Mouse (Mus musculus) heart, adult 8-10 months (tissue): ENCODE measurements around the gene Tmem205. TPM values are rescaled to one million over a fixed set of nuclear protein-coding genes. Genes with fewer than 3 reads are reported as not detected.

ENCODE experiments used
- DNase-seq: peaks from one replicate; pipeline ENCODE4 v3.0.0; 2022; ENCODE audit warnings: low spot score
- total RNA-seq, 4 experiments: library from RNA; stranded (reverse); gene quantifications; 2 replicates each; pipeline ENCODE4 v1.2.4; 2022

Tmem205 gene
- total RNA-seq, 4 experiments from 2014 or later: 80.1 to 91.4 (median 86.9) TPM

DNA sequence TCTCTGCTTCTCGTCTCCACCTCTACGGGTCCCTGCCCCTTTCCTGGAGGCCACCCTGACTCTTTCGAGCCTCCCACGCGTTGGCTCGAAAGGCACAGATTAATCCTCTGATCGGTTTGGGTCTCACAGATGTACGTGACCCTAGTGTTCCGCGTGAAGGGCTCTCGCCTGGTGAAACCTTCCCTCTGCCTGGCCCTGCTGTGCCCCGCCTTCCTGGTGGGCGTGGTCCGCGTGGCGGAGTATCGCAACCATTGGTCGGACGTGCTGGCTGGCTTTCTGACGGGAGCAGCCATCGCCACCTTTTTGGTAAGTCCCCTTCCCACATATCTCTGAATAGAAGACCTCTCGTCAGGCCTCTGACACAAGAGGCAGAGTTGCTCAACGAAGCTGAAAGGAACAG is 16.9 kb upstream of the Tmem205 start:
- no peak for DNase-seq

- DNase-seq: no peak
Observed at GRCm38 (mm10) chr9:21943638-21944037, 16.3 kb upstream of the Tmem205 start.

DNA sequence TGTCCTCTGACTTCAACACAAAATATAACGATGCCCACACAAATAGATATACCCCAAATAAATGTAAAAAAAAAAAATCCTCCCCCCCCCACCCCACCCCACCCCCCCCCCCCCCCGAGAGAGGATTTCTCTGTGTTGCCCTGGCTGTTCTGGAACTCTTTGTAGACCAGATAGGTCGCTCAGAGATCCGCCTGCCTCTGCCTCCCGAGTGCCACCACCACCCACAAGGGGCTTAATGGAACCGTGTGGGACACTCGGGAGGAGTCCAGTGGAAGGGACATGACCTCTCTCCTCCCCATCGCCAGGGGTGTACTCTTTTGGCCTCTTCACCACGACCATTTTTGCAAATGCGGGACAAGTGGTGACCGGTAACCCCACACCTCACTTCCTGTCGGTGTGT is 15.7 kb upstream of the Tmem205 start:
- no peak for DNase-seq

- no peak for DNase-seq
Observed at GRCm38 (mm10) chr9:21938234-21938855, 11.0 kb upstream of the Tmem205 start.

DNA sequence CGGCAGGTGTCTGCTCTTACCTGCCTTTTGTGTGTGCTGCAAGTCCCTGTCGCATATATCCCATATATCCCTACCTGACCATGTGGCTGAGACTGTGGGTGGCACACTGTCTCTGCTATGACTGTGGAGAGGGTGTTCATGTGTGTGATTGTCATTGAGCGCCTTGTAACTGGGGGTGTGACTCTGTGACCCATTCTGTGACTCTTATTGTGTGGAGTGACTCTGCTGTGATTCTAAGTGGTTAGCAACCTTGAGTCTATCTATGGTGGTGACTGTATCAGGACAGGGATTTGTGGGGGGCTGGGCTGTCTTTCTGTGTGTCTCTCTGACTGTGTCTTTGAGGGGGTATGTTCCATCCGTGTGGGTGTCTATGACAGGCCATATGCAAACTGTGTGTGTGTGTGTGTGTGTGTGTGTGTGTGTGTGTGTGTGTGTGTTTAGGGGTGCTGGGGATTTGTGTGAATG is 10.4 kb upstream of the Tmem205 start:
- DNase-seq: no peak

DNA sequence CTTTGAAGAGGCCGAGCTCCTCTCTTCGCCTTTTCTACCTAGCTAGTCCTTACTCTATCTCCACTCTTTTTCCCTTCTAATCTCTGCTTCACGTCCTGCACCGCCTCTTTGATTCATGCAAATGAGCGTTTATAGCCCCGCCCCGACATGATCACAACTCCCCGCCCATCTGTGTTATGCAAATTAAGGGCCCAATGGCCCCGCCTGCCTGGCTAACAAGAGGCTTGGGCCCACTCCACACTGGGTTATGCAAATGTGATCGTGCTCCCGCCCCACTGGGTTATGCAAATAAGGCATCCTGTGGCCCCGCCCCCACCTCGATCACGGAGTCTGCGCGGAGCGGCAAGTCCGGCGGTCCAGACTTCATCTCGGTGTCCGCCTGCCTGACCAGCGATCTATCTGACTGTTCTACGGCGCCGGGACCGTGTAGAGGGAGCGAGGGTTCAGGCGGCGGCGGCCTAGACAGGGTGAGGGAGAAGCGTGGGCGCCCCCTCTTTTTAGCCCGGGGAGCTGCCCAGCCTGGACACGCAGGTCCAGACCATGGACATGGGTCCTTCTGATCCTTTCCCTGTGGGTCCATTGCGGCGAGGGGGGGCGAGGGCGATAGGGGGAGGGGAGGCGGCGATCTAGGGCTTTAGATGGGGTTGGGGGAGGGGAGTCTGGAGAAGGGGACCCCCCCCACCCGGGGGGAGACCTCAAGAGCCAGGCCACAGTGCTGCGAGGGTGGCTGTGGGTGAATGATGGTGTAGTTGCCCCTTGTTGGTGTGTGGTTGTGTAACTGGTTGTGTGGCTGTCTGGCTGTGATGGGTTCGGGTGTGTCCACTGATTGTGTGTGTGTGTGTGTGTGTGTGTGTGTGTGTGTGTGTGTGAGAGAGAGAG is 9.6 kb upstream of the Tmem205 start, which contains the start of gene Plppr2:
TSS of gene Plppr2 (plus strand) at position 342 of the 879 bp plus-strand sequence.
- peak; percentile 94 for DNase-seq

- DNase-seq: no peak
Observed at GRCm38 (mm10) chr9:21935466-21936131, 8.2 kb upstream of the Tmem205 start.

- DNase-seq: no peak
Observed at GRCm38 (mm10) chr9:21934021-21934420, 6.7 kb upstream of the Tmem205 start.

DNA sequence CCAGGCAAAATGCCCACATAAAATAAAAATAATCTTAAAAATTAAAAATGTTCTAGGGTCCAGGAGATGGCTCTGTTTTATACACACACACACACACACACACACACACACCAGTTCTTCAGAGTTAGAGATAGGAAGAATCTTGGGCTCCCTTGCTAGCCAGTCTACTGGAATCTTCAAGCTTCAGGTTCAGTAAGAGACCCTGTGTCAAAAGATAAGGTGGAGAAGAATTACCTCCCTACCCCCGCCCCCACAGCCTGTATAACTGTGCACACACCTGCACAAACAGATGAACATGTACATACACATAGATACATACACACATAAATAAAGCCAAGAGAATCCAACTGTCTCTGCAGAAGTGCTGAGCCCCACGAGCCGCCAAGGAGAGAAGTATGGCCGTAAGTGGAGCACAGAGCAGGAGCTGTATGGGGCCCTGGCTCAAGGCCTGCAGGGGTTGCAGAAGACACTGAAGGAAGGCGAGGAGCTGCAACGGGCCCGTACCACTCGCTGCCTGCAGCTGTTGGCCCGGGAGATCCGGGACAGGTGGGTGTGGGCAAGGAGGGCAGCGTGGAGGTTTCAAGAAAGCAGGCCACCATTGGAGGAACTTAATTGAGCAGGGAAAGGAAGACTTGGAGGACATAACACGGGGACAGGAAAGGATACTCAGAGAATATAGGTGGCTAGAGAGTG is 5.2 kb upstream of the Tmem205 start:
- DNase-seq: no peak

GRCm38 (mm10) chr9:21932006-21932405 is 4.7 kb upstream of the Tmem205 start:
- DNase-seq: no peak

DNA sequence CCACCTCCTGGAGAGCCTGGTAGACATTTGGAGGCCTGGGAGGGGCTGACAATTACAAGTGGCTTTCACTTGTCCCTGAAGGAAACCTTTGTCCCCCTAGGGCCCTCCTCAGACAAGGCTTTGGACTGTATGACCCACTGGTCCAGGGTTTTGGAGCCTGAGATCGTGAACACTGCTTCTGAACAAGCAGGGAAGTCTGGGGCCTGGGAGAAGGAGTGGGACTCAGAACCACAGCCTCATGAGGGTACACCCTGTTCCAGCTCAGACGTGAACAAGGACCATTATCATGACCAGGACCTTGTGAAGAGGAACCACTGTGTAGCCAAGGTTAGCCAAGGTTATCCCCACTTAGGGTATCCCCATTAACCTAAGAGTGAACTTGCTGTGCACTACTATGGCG is 1.9 kb upstream of the Tmem205 start:
- DNase-seq: no peak

GRCm38 (mm10) chr9:21926784-21927183 is 572 bp downstream of the Tmem205 start:
- DNase-seq: no peak

DNA sequence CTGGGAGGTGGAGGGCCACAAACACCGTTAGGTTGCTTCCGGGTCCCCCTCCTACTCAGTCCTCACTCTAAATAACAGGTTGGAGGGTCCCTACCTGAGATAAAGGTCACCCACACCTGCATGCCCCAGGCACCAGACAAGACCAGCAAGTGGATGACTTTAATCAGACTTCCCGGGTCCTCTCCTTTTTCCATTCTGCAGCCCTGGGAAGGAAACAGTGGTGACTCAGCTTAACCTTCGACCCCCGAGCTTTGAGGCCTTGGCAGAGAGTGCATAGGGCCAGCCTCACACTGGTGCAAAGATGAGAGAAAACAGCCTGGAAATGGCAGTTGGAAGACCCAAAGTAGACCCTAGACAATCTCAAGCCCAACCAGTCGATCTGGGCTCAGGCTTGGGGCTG is 1.2 kb downstream of the Tmem205 start:
- no peak for DNase-seq

DNA sequence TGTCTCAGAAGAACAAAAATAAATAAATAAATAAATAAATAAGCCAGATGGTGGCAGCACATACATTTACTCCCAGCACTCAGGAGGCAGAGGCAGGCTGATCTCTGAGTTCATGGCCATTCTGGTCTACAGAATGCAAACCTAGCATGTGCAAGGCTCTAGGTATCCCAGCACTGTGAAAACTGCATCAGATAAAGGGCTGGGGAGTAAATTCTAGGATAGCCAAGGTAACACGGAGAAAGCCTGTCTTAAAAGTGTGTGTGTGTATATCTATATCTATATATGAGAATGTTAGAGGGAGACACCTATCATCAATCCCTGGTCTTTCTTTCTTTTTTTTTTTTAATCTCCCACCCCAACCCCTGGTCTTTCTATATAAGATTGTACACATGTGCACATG is 1.9 kb downstream of the Tmem205 start:
- DNase-seq: no peak

DNA sequence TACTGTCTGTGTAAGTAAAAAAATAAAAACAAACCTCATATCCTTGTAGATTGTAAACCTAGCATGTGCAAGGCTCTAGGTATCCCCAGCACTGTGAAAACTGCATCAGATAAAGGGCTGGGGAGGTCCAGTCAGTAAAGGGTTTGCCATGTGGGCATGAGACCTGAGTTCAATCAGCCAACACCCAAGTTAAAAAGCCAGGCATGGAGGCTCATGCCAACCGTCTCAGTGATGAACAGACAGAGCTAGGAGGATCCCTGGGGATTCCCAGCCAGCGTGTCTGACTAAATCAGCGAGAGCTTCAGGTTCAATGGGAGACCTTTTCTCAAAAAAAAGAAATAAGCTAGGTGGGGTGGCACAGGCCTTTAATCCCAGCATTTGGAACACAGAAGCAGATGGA is 2.3 kb downstream of the Tmem205 start:
- DNase-seq: no peak

DNA sequence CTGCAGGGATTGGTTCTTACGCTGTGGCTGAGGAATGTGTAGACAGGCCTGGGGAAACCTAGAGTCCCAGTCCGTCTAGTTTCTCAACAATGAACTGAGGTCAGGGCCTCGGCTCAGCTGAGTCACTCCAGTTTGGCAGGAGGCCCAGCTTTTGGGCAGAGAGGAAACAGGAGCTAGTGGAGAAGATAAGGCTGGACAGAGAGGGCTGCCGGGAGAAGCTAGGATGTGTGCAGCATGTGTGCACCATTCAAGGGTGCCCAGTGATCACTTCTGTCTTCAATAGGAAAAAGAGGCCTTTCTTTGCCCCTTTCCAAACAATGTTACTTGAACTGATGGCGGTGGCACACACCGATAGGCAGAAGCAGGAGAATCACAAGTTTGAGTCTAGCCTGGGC is 3.3 kb downstream of the Tmem205 start:
- peak; percentile 96 for DNase-seq

DNA sequence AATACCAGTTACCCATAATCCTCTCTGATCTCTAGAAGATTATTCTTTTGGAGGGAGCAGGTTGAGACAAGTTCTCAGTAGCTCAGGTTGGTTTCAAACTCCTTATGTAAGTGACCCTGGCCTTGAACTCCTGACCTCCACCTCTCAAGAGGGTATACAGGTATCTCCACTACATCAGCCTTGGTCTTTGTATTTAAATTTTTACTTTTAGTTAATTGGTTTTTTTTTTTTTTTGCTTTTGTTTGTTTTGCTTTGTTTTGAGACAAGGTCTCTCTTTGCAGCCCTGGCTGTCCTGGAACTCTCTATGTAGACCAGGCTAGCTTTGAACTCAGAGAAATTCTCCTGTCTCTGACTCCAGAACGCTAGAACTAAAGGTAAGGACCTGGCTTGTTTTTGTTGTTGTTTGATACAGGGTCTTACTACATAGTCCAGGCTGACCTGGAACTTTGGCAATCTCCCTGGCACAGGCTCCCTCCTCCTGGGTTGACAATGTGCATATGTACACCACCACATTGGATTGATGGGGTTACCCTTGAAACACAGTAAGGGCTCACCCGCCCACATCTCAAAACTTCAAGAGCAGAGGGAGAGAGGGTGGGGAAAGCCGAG is 3.8 kb downstream of the Tmem205 start:
- DNase-seq: peak; percentile 30

DNA sequence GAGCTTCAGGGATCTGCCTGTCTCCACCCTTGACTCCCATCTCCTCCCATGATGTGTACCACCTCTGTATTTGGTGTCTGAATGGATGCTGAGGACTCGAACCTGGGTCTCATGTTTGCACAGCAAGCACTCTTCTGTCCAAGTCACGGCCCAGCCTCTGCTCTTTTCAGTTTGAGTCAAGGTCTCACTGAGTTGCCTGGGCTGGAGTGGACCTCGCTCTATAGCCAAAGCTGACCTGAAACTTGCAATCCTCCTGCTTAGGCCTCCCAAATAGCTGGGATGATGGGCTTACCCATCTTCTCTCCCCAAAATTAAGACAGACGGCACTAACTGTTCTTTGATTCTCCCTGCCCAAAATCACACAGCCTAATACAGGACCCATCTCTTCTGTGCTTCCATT is 4.3 kb downstream of the Tmem205 start:
- DNase-seq: no peak

DNA sequence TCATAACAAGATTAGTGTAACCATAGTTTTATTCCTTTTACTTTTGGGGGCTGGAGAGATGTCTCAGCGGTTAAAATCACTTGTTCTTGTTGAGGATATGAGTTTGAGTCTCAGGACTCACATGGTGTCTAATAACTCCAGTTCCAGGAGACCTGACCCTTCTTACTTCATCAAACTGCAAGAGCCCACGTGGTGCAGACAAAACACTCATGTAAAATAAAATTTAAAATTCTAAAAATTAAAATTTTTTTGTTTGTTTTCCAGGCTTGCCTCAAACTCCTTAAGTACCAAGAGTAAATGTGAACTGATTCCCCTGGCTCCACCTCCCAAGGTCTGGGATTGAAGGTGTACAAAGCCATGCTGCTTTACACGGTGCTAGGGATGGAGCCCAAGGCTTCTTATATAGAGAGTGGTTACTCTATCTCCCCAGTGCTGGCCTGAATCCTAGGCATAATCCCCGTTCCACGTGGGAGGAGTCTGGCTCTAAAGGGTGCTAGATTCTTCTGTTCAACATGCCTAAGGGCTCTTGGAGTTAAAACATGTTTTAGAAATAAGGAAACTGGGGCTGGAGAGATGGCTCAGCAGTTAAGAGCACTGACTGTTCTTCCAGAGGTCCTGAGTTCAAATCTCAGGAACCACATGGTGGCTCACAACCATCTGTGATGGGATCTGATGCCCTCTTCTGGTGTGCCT is 8.5 kb downstream of the Tmem205 start:
- DNase-seq: no peak

- DNase-seq: peak; percentile 93
Observed at GRCm38 (mm10) chr9:21918035-21918592, 9.2 kb downstream of the Tmem205 start, which contains the start of gene Rab3d. Rab3d (minus strand) TSS chr9:21918192.
